Mouse (Mus musculus) midbrain, embryonic 14.5 days (tissue): ENCODE measurements at regions not wholly inside any gene's neighbourhood (a gene's known extent, or its start where the extent isn't known, plus 50 kb on each side); places are given as distances from the start of the nearest gene placed in this dataset.

ENCODE experiments used
- ATAC-seq: fragments of 200-750 bp; cut with Nextera tagmentation; 2 replicates; pipeline ENCODE4 v1.8.0; 2017; ENCODE audit warnings: moderate number of reproducible peaks, moderate library complexity; ENCODE audit not compliant: low FRiP score, low TSS enrichment
- DNase-seq: peaks from one replicate; pipeline ENCODE4 v3.0.0-alpha.2; 2015
- H3K27ac ChIP-seq: fragments of 300-500 bp; sonication (generic); replicated peaks from 2 replicates; pipeline ENCODE4 v1.5.1; 2014; ENCODE audit warnings: mild to moderate bottlenecking, low read depth, low read length, moderate library complexity
- H3K27me3 ChIP-seq: fragments of 300-500 bp; sonication (generic); 2 replicates; pipeline ENCODE4 v1.6.1; 2014; ENCODE audit warnings: low read length, control low read depth, mixed read lengths; ENCODE audit not compliant: control insufficient read depth, insufficient read depth
- H3K36me3 ChIP-seq: fragments of 300-500 bp; sonication (generic); 2 replicates; pipeline ENCODE4 v1.6.1; 2014; ENCODE audit warnings: low read length, control low read depth; ENCODE audit not compliant: control insufficient read depth, insufficient read depth
- H3K4me1 ChIP-seq: fragments of 300-500 bp; sonication (generic); 2 replicates; pipeline ENCODE4 v1.6.1; 2014; ENCODE audit warnings: mild to moderate bottlenecking, antibody characterized with exemption, low read length, control low read depth; ENCODE audit not compliant: control insufficient read depth, insufficient read depth
- H3K4me2 ChIP-seq: fragments of 300-500 bp; sonication (generic); 2 replicates; pipeline ENCODE4 v1.6.1; 2014; ENCODE audit warnings: mild to moderate bottlenecking, low read length, moderate library complexity
- H3K4me3 ChIP-seq: fragments of 300-500 bp; sonication (generic); replicated peaks from 2 replicates; pipeline ENCODE4 v1.5.1; 2014; ENCODE audit warnings: low read depth, low read length
- H3K9ac ChIP-seq: fragments of 300-500 bp; sonication (generic); replicated peaks from 2 replicates; pipeline ENCODE4 v1.6.1; 2014; ENCODE audit warnings: mild to moderate bottlenecking, low read length, moderate library complexity
- H3K9me3 ChIP-seq: fragments of 300-500 bp; sonication (generic); 2 replicates; pipeline ENCODE4 v1.6.1; 2016; ENCODE audit warnings: low read length, control low read depth, mixed read lengths; ENCODE audit not compliant: control insufficient read depth
- WGBS: fragments of 180-500 bp; shearing (Covaris S2); extraction: QIAGEN DNeasy Blood & Tissue Kit; methylation state at CpG from one replicate; pipeline ENCODE4 v1.1.7; 2014; 5-methylcytosine and 5-hydroxymethylcytosine counted together

- Histone ChIP-seq H3K9ac (no peak overlapping the region), H3K9me3 (no peaks in the 10 kb centered on the region), H3K36me3 (no peaks in the 10 kb centered on the region), H3K4me2 (no peak overlapping the region), H3K4me3 (no peak overlapping the region), H3K27me3 (no peaks in the 10 kb centered on the region), H3K4me1 (no peaks in the 10 kb centered on the region), H3K27ac (no peak overlapping the region)
- WGBS, result 69% methylated on average over 2 of the region's 2 CpGs
- ATAC-seq (no peak), DNase-seq (no peak)
Observed at GRCm38 (mm10) chr1:153988297-153988696, 88.3 kb upstream of the Teddm2 start.

GRCm38 (mm10) chr1:153990651-153991435 lies 90.8 kb upstream of the Teddm2 start:
- DNase-seq (no peak), ATAC-seq (no peak)
- H3K9me3 ChIP-seq, result peaks cover 3% of the 10 kb centered on the region; the same call in 1 of the 2 replicates
- no peak overlapping the region for H3K27ac ChIP-seq
- no peaks in the 10 kb centered on the region for H3K36me3 ChIP-seq
- no peaks in the 10 kb centered on the region for H3K4me1 ChIP-seq
- WGBS, result 89% methylated on average over 11 of the region's 11 CpGs
- H3K4me2 ChIP-seq, result no peak overlapping the region
- H3K9ac ChIP-seq, result no peak overlapping the region
- H3K4me3 ChIP-seq, result no peak overlapping the region
- no peaks in the 10 kb centered on the region for H3K27me3 ChIP-seq

GRCm38 (mm10) chr1:153992466-153992865 lies 92.4 kb upstream of the Teddm2 start:
- Histone ChIP-seq H3K9me3 (peaks cover 3% of the 10 kb centered on the region; the same call in 1 of the 2 replicates), H3K9ac (no peak overlapping the region), H3K4me2 (no peak overlapping the region), H3K27me3 (no peaks in the 10 kb centered on the region), H3K4me3 (no peak overlapping the region), H3K4me1 (no peaks in the 10 kb centered on the region), H3K36me3 (no peaks in the 10 kb centered on the region), H3K27ac (no peak overlapping the region)
- no peak for ATAC-seq
- 84% methylated on average over 3 of the region's 3 CpGs for WGBS
- no peak for DNase-seq

- H3K27me3 ChIP-seq, result no peaks in the 10 kb centered on the region
- H3K4me2 ChIP-seq, result no peak overlapping the region
- no peak overlapping the region for H3K4me3 ChIP-seq
- no peaks in the 10 kb centered on the region for H3K4me1 ChIP-seq
- ATAC-seq (no peak), DNase-seq (no peak)
- H3K9ac ChIP-seq, result no peak overlapping the region
- H3K27ac ChIP-seq, result no peak overlapping the region
- H3K36me3 ChIP-seq, result no peaks in the 10 kb centered on the region
- 95% methylated on average over 4 of the region's 4 CpGs for WGBS
- peaks cover 3% of the 10 kb centered on the region; the same call in 1 of the 2 replicates for H3K9me3 ChIP-seq
Observed at GRCm38 (mm10) chr1:153994871-153995270, 94.8 kb upstream of the Teddm2 start.

GRCm38 (mm10) chr1:153997201-153998181 lies 97.5 kb upstream of the Teddm2 start:
- 65% methylated on average over 15 of the region's 15 CpGs for WGBS
- Histone ChIP-seq H3K4me3 (no peak overlapping the region), H3K4me1 (no peaks in the 10 kb centered on the region), H3K36me3 (no peaks in the 10 kb centered on the region), H3K27me3 (no peaks in the 10 kb centered on the region), H3K9me3 (peaks cover 3% of the 10 kb centered on the region; the same call in 1 of the 2 replicates), H3K4me2 (no peak overlapping the region), H3K27ac (no peak overlapping the region), H3K9ac (no peak overlapping the region)
- DNase-seq (no peak), ATAC-seq (no peak)

- Histone ChIP-seq H3K27ac (no peak overlapping the region), H3K9ac (no peak overlapping the region), H3K4me2 (no peak overlapping the region), H3K4me1 (no peaks in the 10 kb centered on the region), H3K9me3 (no peaks in the 10 kb centered on the region), H3K4me3 (no peak overlapping the region), H3K36me3 (no peaks in the 10 kb centered on the region), H3K27me3 (no peaks in the 10 kb centered on the region)
- ATAC-seq (no peak), DNase-seq (no peak)
- 80% methylated on average over 6 of the region's 6 CpGs for WGBS
Observed at GRCm38 (mm10) chr1:153999776-154000175, 99.7 kb upstream of the Teddm2 start.

- no peaks in the 10 kb centered on the region for H3K4me1 ChIP-seq
- no peak overlapping the region for H3K4me2 ChIP-seq
- no peak overlapping the region for H3K27ac ChIP-seq
- H3K36me3 ChIP-seq, result no peaks in the 10 kb centered on the region
- no peak overlapping the region for H3K4me3 ChIP-seq
- 89% methylated on average over 7 of the region's 7 CpGs for WGBS
- no peaks in the 10 kb centered on the region for H3K9me3 ChIP-seq
- no peak for ATAC-seq
- H3K9ac ChIP-seq, result no peak overlapping the region
- DNase-seq, result no peak
- no peaks in the 10 kb centered on the region for H3K27me3 ChIP-seq
Observed at GRCm38 (mm10) chr1:154003669-154004068, 103.6 kb upstream of the Teddm2 start.

GRCm38 (mm10) chr1:154004647-154005046 lies 104.6 kb upstream of the Teddm2 start:
- H3K36me3 ChIP-seq, result no peaks in the 10 kb centered on the region
- H3K27ac ChIP-seq, result no peak overlapping the region
- H3K4me3 ChIP-seq, result no peak overlapping the region
- no peaks in the 10 kb centered on the region for H3K9me3 ChIP-seq
- H3K4me2 ChIP-seq, result no peak overlapping the region
- 86% methylated on average over 4 of the region's 4 CpGs for WGBS
- ATAC-seq (no peak), DNase-seq (no peak)
- no peaks in the 10 kb centered on the region for H3K4me1 ChIP-seq
- H3K9ac ChIP-seq, result no peak overlapping the region
- no peaks in the 10 kb centered on the region for H3K27me3 ChIP-seq
